Mouse (Mus musculus) cerebellum, adult 2 months (tissue): Measurements from ENCODE around the gene Rhou. TPM values are rescaled to one million over a fixed set of nuclear protein-coding genes. Genes with fewer than 3 reads are reported as not detected.

Source experiments
- DNase-seq, 2 experiments: peaks; one replicate each; pipeline ENCODE4 v3.0.0; 2021
- H3K27ac ChIP-seq: fragments of 200-500 bp; 2 replicates; pipeline ENCODE4 v1.5.1; 2012; ENCODE audit warnings: low read length, control low read depth, inconsistent platforms; ENCODE audit not compliant: insufficient read depth
- H3K27me3 ChIP-seq: fragments of 200-500 bp; 2 replicates; pipeline ENCODE4 v1.6.1; 2012; ENCODE audit warnings: inconsistent platforms, mild to moderate bottlenecking, low read length, moderate library complexity; ENCODE audit not compliant: control insufficient read depth, insufficient read depth
- H3K4me1 ChIP-seq: fragments of 200-500 bp; 2 replicates; pipeline ENCODE4 v1.6.1; 2011; ENCODE audit warnings: low read length; ENCODE audit not compliant: control insufficient read depth, insufficient read depth
- H3K4me3 ChIP-seq: fragments of 200-500 bp; replicated peaks from 2 replicates; pipeline ENCODE3; 2011; ENCODE audit warnings: mild to moderate bottlenecking, low read depth, low read length, control low read depth; ENCODE audit not compliant: insufficient read depth
- CTCF ChIP-seq: fragments of 200-500 bp; IDR thresholded peaks from 2 replicates; pipeline ENCODE4 v1.5.1; 2011; ENCODE audit warnings: low read depth, mild to moderate bottlenecking, control low read depth, low read length, moderate library complexity, borderline replicate concordance; ENCODE audit not compliant: insufficient read depth
- POLR2A ChIP-seq: fragments of 200-500 bp; IDR thresholded peaks from 2 replicates; pipeline ENCODE4 v1.6.1; 2011; ENCODE audit warnings: low read length, control low read depth, borderline replicate concordance; ENCODE audit not compliant: insufficient read depth
- WGBS: fragments of 180-500 bp; shearing (Covaris S2); methylation state at CpG from one replicate; pipeline ENCODE4 v1.1.7; 2018; 5-methylcytosine and 5-hydroxymethylcytosine counted together
- polyA plus RNA-seq: library from polyadenylated mRNA; depleted of rRNA; stranded (reverse); fragments of >200 nt; gene quantifications from 2 replicates; pipeline ENCODE4 v1.2.3, GENCODE M21; 2012

The Rhou gene
- polyA plus RNA-seq, 1 experiment: 34.9 TPM

- H3K4me3 ChIP-seq: no peak overlapping the region
- TF ChIP-seq POLR2A (no peak), CTCF (no peak)
- DNase-seq: peak; percentile 25 to 36
- WGBS: 48% methylated on average over 8 of the region's 8 CpGs
- H3K27ac ChIP-seq: peak overlapping the region; percentile 33; the same call in 1 of the 2 replicates
- H3K4me1 ChIP-seq: no peaks in the 10 kb centered on the region
- no peaks in the 10 kb centered on the region for H3K27me3 ChIP-seq
Measured at GRCm38 (mm10) chr8:123655351-123655779, 1.6 kb downstream of the Rhou start.

- 92% methylated on average over 8 of the region's 8 CpGs for WGBS
- no peak for TF ChIP-seq POLR2A
- no peak for TF ChIP-seq CTCF
Measured at GRCm38 (mm10) chr8:123657826-123658225, 4.1 kb downstream of the Rhou start.

GRCm38 (mm10) chr8:123659469-123660057 lies 5.8 kb downstream of the Rhou start:
- DNase-seq: no peak
- 92% methylated on average over 10 of the region's 10 CpGs for WGBS
- Histone ChIP-seq H3K4me3 (no peak overlapping the region), H3K27ac (no peak overlapping the region), H3K27me3 (no peaks in the 10 kb centered on the region), H3K4me1 (no peaks in the 10 kb centered on the region)
- TF ChIP-seq CTCF (no peak), POLR2A (no peak)

More at GRCm38 (mm10) chr8:123657826-123658225, 4.1 kb downstream of the Rhou start:
- Histone ChIP-seq H3K4me3 (no peak overlapping the region), H3K27ac (no peak overlapping the region), H3K27me3 (no peaks in the 10 kb centered on the region), H3K4me1 (no peaks in the 10 kb centered on the region)
- no peak for DNase-seq

- TF ChIP-seq POLR2A (no peak), CTCF (no peak)
- WGBS: 90% methylated on average over 11 of the region's 11 CpGs
- Histone ChIP-seq H3K4me3 (no peak overlapping the region), H3K27me3 (no peaks in the 10 kb centered on the region), H3K27ac (no peak overlapping the region), H3K4me1 (no peaks in the 10 kb centered on the region)
- no peak for DNase-seq
Measured at GRCm38 (mm10) chr8:123661515-123661914, 7.8 kb downstream of the Rhou start.

DNA sequence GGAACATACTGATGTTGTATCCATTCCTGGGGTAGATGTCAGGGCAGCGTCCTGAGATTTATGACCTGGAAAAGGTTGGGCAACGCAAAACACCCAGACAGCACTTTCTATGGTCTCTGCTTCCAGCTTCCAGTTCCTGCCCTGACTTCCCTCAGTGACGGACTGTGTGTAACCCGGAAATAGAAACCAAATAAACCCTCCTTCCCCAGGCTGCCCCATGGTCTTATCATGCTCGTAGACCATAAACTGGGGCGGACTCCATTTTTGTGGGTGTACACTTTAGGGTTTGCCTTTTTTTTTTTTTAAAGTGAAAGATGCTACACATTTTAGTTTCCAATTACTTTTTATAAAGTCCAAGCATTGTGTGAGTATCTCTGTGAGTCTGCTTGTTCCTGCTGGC lies 11.9 kb downstream of the Rhou start:
- 94% methylated on average over 6 of the region's 6 CpGs for WGBS
- no peak overlapping the region for H3K27ac ChIP-seq
- no peaks in the 10 kb centered on the region for H3K27me3 ChIP-seq
- no peak for DNase-seq
- no peak overlapping the region for H3K4me3 ChIP-seq
- H3K4me1 ChIP-seq: no peaks in the 10 kb centered on the region
- TF ChIP-seq CTCF: no peak
- TF ChIP-seq POLR2A: no peak

DNA sequence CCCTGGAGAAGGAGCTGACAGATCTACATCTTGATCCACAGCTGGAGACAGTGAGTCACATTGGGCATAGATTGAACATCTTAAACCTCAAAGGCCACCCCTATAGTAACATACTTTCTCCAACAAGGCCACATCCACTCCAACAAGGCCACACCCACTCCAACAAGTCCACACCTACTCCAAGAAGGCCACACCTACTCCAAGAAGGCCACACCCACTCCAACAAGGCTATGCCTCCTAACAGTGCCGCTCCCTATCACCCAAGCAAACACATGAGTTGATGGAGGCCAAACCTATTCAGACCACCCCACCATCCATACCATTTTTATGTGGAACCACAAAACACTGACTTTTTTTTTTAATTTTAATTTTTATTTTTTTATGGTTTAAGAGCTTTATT lies 13.1 kb downstream of the Rhou start:
- no peak for TF ChIP-seq POLR2A
- TF ChIP-seq CTCF: no peak
- no peaks in the 10 kb centered on the region for H3K4me1 ChIP-seq
- H3K4me3 ChIP-seq: no peak overlapping the region
- no peaks in the 10 kb centered on the region for H3K27me3 ChIP-seq
- H3K27ac ChIP-seq: no peak overlapping the region
- WGBS: 93% methylated on average over 1 of the region's 1 CpGs
- no peak for DNase-seq

GRCm38 (mm10) chr8:123668681-123669080 lies 15.0 kb downstream of the Rhou start:
- TF ChIP-seq POLR2A (no peak), CTCF (no peak)
- Histone ChIP-seq H3K27ac (no peak overlapping the region), H3K4me3 (no peak overlapping the region), H3K27me3 (no peaks in the 10 kb centered on the region; the same call in 1 of the 2 replicates), H3K4me1 (no peaks in the 10 kb centered on the region)
- 52% methylated on average over 4 of the region's 4 CpGs for WGBS
- DNase-seq: no peak

DNA sequence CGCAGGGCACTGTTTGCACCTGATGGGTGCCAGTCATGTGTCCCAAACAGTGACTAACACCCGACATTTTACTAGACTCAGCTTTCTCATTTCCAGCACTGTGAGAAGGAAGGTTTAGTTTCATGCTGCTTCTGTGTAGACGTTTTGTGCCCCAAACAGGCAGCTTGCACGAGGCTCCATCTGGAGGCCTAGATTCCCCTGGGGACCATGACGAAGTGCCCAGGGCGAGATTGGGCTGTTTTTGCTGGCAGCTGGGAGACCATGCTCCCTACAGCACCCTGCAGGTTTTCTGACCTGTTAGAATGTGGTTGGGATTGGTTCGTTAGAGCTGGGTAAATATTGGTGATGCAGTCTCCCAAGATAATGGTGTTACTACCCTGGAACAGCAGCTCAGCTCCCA lies 17.0 kb downstream of the Rhou start:
- Histone ChIP-seq H3K4me3 (no peak overlapping the region), H3K27me3 (no peaks in the 10 kb centered on the region; the same call in 1 of the 2 replicates), H3K27ac (no peak overlapping the region), H3K4me1 (no peaks in the 10 kb centered on the region)
- 29% methylated on average over 7 of the region's 7 CpGs for WGBS
- DNase-seq: no peak
- TF ChIP-seq CTCF (no peak), POLR2A (no peak)
